Mouse (Mus musculus): ENCODE measurements at regions not wholly inside any gene's neighbourhood (a gene's known extent, or its start where the extent isn't known, plus 50 kb on each side); places are given as distances from the start of the nearest gene placed in this dataset.

DNA sequence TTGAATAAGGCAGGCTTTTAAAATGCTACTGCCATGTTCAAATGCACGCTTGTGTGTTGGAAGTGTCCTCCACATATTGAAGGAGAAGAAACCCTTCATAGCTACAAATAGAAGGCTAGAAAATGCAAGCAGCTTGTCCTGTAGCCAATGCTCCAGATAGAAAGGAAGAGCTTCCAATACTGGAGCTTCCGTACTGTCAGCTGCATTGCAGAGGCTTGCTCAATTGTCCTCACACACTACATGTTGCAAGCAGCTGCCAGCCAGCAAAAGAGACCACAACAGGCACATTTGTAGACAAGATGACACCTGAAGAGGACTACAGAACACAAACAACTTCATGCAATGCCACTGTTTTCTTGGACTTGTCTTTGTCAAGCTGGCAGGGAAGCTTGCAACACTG, 314.0 kb downstream of the Inhba start:
- no peak overlapping the region for H3K4me3 ChIP-seq (ENCODE audit: low read depth, low read length)
- H3K4me1 ChIP-seq (ENCODE audit: control insufficient read depth, insufficient read depth, low read length) = no peaks in the 10 kb centered on the region
- H3K36me3 ChIP-seq (ENCODE audit: control insufficient read depth, insufficient read depth, low read length) = no peaks in the 10 kb centered on the region
- no peak for ATAC-seq
- H3K9ac ChIP-seq (ENCODE audit: low read depth, low read length) = no peak overlapping the region
- WGBS = 87% methylated on average over 2 of the region's 2 CpGs
- no peak overlapping the region for H3K4me2 ChIP-seq (ENCODE audit: low read length)
- no peak overlapping the region for H3K27ac ChIP-seq (ENCODE audit: low read length)
- H3K27me3 ChIP-seq (ENCODE audit: control insufficient read depth, insufficient read depth, low read depth, low read length) = no peaks in the 10 kb centered on the region
- no peaks in the 10 kb centered on the region for H3K9me3 ChIP-seq (replicated peaks; ENCODE audit: control insufficient read depth, low read length, poor library complexity, severe bottlenecking)

DNA sequence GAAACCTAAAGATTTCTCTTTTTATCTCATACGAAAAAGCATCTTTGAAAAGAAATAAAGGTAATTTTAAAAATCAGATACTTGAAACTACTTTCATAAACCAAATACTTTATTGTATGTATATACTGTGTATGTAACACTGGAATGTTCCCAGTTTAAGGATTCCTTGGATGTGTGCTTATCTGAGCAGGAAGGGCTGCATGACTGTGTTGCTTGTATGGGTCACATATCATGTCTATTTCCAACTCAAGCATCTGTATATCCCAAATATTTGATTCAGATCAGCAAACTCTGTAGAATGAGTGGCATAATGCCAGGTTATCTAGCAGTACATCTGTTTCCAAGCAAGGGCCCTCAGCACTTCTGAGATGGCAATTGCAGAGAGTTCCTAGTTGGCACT, 330.1 kb downstream of the Inhba start:
- 89% methylated on average over 1 of the region's 1 CpGs for WGBS
- Histone ChIP-seq H3K27me3 (ENCODE audit: control insufficient read depth, insufficient read depth, low read depth, low read length) (no peaks in the 10 kb centered on the region), H3K4me3 (ENCODE audit: low read depth, low read length) (no peak overlapping the region)

DNA sequence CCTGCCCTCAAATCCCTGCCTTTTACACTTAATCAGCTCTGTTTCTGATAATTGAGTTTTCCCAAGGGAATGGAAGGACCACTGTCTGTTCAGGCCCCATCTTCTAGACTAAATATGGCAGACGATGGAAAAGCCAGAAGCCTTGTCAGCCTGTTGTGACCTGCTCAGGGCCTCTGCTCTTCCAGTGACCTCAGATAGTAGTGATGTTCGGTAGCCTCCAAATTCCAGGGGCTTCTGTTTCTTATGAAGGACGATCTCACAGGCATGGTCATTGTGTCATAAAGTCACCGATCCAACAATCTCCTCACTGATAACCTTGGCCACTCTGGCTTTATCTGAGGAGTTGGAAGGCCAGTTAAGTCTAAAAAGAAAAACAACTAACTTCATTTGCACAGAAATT, 330.5 kb downstream of the Inhba start:
- Histone ChIP-seq H3K4me1 (ENCODE audit: control insufficient read depth, insufficient read depth, low read length) (no peaks in the 10 kb centered on the region), H3K4me2 (ENCODE audit: low read length) (no peak overlapping the region), H3K9me3 (replicated peaks; ENCODE audit: control insufficient read depth, low read length, poor library complexity, severe bottlenecking) (no peaks in the 10 kb centered on the region), H3K27me3 (ENCODE audit: control insufficient read depth, insufficient read depth, low read depth, low read length) (no peaks in the 10 kb centered on the region), H3K36me3 (ENCODE audit: control insufficient read depth, insufficient read depth, low read length) (no peaks in the 10 kb centered on the region), H3K27ac (ENCODE audit: low read length) (no peak overlapping the region), H3K4me3 (ENCODE audit: low read depth, low read length) (no peak overlapping the region), H3K9ac (ENCODE audit: low read depth, low read length) (no peak overlapping the region)
- WGBS = 89% methylated on average over 4 of the region's 4 CpGs
- no peak for ATAC-seq

More for the DNA sequence above, 330.1 kb downstream of the Inhba start:
- Histone ChIP-seq H3K9ac (ENCODE audit: low read depth, low read length) (no peak overlapping the region), H3K4me1 (ENCODE audit: control insufficient read depth, insufficient read depth, low read length) (no peaks in the 10 kb centered on the region), H3K4me2 (ENCODE audit: low read length) (no peak overlapping the region), H3K27ac (ENCODE audit: low read length) (no peak overlapping the region), H3K36me3 (ENCODE audit: control insufficient read depth, insufficient read depth, low read length) (no peaks in the 10 kb centered on the region), H3K9me3 (replicated peaks; ENCODE audit: control insufficient read depth, low read length, poor library complexity, severe bottlenecking) (no peaks in the 10 kb centered on the region)
- ATAC-seq = no peak

DNA sequence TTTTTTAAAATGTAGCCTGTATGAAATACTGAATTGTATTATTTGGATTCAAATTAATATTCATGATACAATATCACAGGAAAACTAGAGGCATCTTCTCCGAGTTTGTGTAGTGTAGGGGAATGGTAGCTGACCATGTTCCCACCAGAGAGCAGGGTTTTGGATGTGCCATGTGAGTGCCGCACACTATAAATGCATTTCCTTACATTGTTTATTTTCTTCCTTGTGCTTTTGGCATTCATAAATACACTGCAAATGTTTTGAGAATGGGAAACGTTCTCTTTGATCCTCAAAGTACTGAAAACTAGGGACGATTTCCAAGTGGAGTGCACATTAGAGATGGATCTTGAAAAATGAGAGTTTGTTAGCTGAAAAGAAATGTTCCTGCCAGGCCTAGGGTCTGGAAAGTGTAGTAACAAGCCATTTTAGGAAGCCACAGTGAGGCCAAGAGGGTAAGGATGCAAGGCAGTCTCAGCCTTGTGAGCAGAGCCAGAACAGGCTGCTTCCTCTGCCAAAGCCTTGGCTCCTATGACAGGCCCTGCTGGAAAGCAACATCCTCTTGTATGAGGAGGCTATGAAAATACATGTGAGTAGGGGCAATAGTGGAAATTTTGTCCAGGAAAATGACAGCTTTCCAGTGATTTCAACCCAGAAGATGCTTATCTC, 331.8 kb downstream of the Inhba start:
- Histone ChIP-seq H3K36me3 (ENCODE audit: control insufficient read depth, insufficient read depth, low read length) (no peaks in the 10 kb centered on the region), H3K4me1 (ENCODE audit: control insufficient read depth, insufficient read depth, low read length) (no peaks in the 10 kb centered on the region), H3K9me3 (replicated peaks; ENCODE audit: control insufficient read depth, low read length, poor library complexity, severe bottlenecking) (no peaks in the 10 kb centered on the region), H3K4me2 (ENCODE audit: low read length) (no peak overlapping the region), H3K9ac (ENCODE audit: low read depth, low read length) (no peak overlapping the region), H3K27me3 (ENCODE audit: control insufficient read depth, insufficient read depth, low read depth, low read length) (no peaks in the 10 kb centered on the region), H3K27ac (ENCODE audit: low read length) (no peak overlapping the region), H3K4me3 (ENCODE audit: low read depth, low read length) (no peak overlapping the region)
- no peak for ATAC-seq
- WGBS = 83% methylated on average over 4 of the region's 4 CpGs

DNA sequence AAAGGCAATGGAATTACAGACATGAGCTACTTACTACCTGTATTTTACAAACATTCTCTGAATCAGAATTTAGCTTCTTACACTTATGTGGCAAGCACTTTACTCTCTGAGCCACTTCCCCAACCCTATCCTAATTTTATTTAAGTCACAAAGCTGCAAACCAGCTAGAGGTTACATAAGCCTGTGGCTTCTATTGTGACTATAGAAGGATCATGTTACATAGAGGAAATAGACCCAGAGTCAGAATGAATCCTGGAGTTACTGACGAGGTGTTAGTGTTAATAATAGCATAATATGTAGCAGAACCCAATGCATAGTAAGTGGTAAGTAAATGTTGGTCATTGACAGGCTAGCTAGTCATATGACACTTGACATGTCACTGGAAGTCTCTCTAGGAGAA, 337.7 kb downstream of the Inhba start:
- Histone ChIP-seq H3K4me3 (ENCODE audit: low read depth, low read length) (no peak overlapping the region), H3K27ac (ENCODE audit: low read length) (no peak overlapping the region), H3K9me3 (replicated peaks; ENCODE audit: control insufficient read depth, low read length, poor library complexity, severe bottlenecking) (no peaks in the 10 kb centered on the region), H3K36me3 (ENCODE audit: control insufficient read depth, insufficient read depth, low read length) (no peaks in the 10 kb centered on the region), H3K27me3 (ENCODE audit: control insufficient read depth, insufficient read depth, low read depth, low read length) (no peaks in the 10 kb centered on the region), H3K4me2 (ENCODE audit: low read length) (no peak overlapping the region), H3K4me1 (ENCODE audit: control insufficient read depth, insufficient read depth, low read length) (no peaks in the 10 kb centered on the region), H3K9ac (ENCODE audit: low read depth, low read length) (no peak overlapping the region)
- ATAC-seq = no peak
- WGBS = 40% methylated on average over 1 of the region's 1 CpGs

DNA sequence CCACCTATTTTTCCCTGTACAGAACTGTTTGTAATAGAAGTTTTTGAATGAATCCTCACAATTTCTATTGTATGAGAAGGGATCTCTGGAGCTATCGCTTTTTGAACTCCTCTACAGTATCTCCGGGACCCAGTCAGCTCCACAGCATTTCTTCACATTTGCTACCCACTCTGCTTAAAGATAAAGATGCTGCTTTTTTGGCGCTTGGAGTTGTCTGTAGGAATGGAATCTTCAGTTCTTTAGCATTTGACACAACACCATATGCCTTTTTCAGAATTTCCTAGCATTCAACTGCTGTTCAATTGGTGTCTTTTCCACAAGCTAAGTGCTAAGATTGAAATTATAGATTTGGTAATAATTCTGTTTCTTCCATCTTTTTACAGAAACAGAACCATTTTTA, 338.4 kb downstream of the Inhba start:
- Histone ChIP-seq H3K27me3 (ENCODE audit: control insufficient read depth, insufficient read depth, low read depth, low read length) (no peaks in the 10 kb centered on the region), H3K27ac (ENCODE audit: low read length) (no peak overlapping the region), H3K9me3 (replicated peaks; ENCODE audit: control insufficient read depth, low read length, poor library complexity, severe bottlenecking) (no peaks in the 10 kb centered on the region), H3K9ac (ENCODE audit: low read depth, low read length) (no peak overlapping the region), H3K36me3 (ENCODE audit: control insufficient read depth, insufficient read depth, low read length) (no peaks in the 10 kb centered on the region), H3K4me3 (ENCODE audit: low read depth, low read length) (no peak overlapping the region), H3K4me1 (ENCODE audit: control insufficient read depth, insufficient read depth, low read length) (no peaks in the 10 kb centered on the region), H3K4me2 (ENCODE audit: low read length) (no peak overlapping the region)
- no peak for ATAC-seq
- 92% methylated on average over 3 of the region's 3 CpGs for WGBS

DNA sequence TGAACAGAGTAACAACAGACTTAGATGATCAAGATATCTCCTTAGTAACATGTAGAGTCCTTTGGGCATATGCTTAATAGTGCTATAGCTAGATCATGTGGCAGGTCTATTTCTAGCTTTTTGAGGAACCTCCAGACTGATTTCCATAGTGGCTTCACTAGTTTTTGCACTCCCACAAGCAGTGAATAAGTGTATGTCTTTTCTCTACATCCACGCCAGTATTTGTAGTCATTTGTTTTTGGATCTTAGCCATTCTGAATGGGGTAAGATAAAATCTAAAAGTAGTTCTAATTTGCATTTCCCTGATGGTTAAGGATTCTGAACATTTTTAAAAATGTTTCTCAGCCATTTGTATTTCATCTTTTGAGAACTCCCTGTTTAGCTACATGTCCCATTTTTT, 343.7 kb downstream of the Inhba start:
- Histone ChIP-seq H3K4me3 (ENCODE audit: low read depth, low read length) (no peak overlapping the region), H3K9me3 (replicated peaks; ENCODE audit: control insufficient read depth, low read length, poor library complexity, severe bottlenecking) (no peaks in the 10 kb centered on the region), H3K9ac (ENCODE audit: low read depth, low read length) (no peak overlapping the region), H3K27ac (ENCODE audit: low read length) (no peak overlapping the region), H3K4me1 (ENCODE audit: control insufficient read depth, insufficient read depth, low read length) (no peaks in the 10 kb centered on the region), H3K27me3 (ENCODE audit: control insufficient read depth, insufficient read depth, low read depth, low read length) (no peaks in the 10 kb centered on the region), H3K36me3 (ENCODE audit: control insufficient read depth, insufficient read depth, low read length) (no peaks in the 10 kb centered on the region), H3K4me2 (ENCODE audit: low read length) (no peak overlapping the region)
- WGBS = 89% methylated on average over 1 of the region's 1 CpGs
- no peak for ATAC-seq

DNA sequence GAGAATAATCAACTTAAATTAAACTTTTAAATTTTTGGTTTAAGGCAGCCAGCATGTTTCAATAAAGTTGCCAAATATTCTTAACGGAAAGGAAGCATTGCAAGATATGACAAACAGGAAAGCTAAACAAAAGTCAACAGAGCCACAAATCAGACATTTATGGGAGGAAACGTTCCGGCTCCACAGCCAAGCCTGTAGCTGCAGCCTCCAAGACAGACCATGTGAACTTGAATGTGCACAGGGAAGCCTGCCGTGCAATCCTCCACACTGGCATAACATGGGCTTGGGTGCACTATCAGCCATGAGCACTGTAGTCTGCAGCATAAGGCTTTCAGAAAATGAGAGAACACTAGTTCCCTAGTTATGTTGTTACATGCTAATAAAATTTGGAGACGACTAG, 367.8 kb downstream of the Inhba start:
- ATAC-seq = no peak
- no peak overlapping the region for H3K4me2 ChIP-seq (ENCODE audit: low read length)
- 91% methylated on average over 5 of the region's 5 CpGs for WGBS

DNA sequence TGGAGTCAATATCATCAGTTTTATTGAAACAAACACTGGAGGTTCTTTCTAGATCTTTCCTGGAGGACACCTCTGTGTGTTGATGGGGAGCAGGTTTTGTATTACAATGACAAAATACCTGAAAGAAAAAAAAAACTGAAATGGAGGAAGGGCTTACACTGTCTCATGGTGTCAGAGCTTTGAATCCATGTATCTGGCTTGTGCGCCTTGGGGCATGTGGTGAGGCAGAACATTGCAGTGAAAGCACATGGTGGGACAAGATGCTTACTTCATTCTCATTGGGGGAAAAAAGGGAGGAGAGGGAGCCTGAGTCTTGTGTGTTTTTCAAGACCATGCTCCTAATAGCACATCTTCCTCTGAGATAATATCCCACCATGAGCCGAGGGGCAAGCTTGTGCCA, 368.3 kb downstream of the Inhba start:
- H3K27ac ChIP-seq (ENCODE audit: low read length) = no peak overlapping the region
- no peaks in the 10 kb centered on the region for H3K27me3 ChIP-seq (ENCODE audit: control insufficient read depth, insufficient read depth, low read depth, low read length)
- no peaks in the 10 kb centered on the region for H3K9me3 ChIP-seq (replicated peaks; ENCODE audit: control insufficient read depth, low read length, poor library complexity, severe bottlenecking)
- H3K36me3 ChIP-seq (ENCODE audit: control insufficient read depth, insufficient read depth, low read length) = no peaks in the 10 kb centered on the region
- no peak overlapping the region for H3K9ac ChIP-seq (ENCODE audit: low read depth, low read length)
- no peak overlapping the region for H3K4me2 ChIP-seq (ENCODE audit: low read length)
- no peaks in the 10 kb centered on the region for H3K4me1 ChIP-seq (ENCODE audit: control insufficient read depth, insufficient read depth, low read length)
- no peak for ATAC-seq
- 93% methylated on average over 2 of the region's 2 CpGs for WGBS
- no peak overlapping the region for H3K4me3 ChIP-seq (ENCODE audit: low read depth, low read length)

More for the DNA sequence above, 367.8 kb downstream of the Inhba start:
- Histone ChIP-seq H3K4me1 (ENCODE audit: control insufficient read depth, insufficient read depth, low read length) (no peaks in the 10 kb centered on the region), H3K9me3 (replicated peaks; ENCODE audit: control insufficient read depth, low read length, poor library complexity, severe bottlenecking) (no peaks in the 10 kb centered on the region), H3K27me3 (ENCODE audit: control insufficient read depth, insufficient read depth, low read depth, low read length) (no peaks in the 10 kb centered on the region), H3K9ac (ENCODE audit: low read depth, low read length) (no peak overlapping the region), H3K36me3 (ENCODE audit: control insufficient read depth, insufficient read depth, low read length) (no peaks in the 10 kb centered on the region), H3K27ac (ENCODE audit: low read length) (no peak overlapping the region), H3K4me3 (ENCODE audit: low read depth, low read length) (no peak overlapping the region)

Data from midbrain, embryonic 16.5 days (tissue).